Mouse (Mus musculus) spleen, adult 2 months (tissue): ENCODE results near the gene Ninj2.

Source experiments
- CTCF ChIP-seq: fragments of 200-500 bp; IDR thresholded peaks from 2 replicates; pipeline ENCODE4 v1.5.1; 2011; ENCODE audit warnings: mild to moderate bottlenecking, inconsistent platforms; ENCODE audit not compliant: insufficient read depth, insufficient read length, insufficient replicate concordance; ENCODE audit errors: extremely low read depth
- POLR2A ChIP-seq: fragments of 200-500 bp; IDR thresholded peaks from 2 replicates; pipeline ENCODE4 v1.6.1; 2011; ENCODE audit warnings: low read depth, low read length, inconsistent platforms

DNA sequence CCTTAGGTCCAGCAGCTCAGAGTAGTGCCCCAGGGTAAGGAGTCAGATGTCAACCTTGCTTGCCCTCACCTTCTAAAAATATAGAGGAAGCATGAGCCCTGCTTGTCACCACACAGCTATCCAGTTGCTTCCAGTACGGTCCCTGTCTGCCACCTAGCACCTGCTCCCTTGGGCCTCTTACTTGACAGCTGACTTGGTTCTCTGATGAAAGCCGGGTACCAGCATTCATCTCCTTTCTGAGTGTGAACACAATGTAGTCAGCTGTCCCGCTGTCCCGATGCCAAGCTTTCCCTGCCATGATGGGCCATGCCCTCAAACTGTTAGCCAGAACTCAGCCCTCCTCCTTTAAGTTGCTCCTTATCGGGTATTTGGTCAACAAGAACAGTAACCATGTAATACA, 89.0 kb downstream of the Ninj2 start:
- TF ChIP-seq POLR2A (no peak), CTCF (no peak)
